In genomic region chr9:101740949-101741605, GRCm38 (mm10) we compare ENCODE assay signal across 18 mouse cellular contexts.
DNase-seq lines count a peak whose midpoint lies in the region; ATAC-seq and TF ChIP-seq lines count a peak whose summit lies in the region.
"Had no signal": no experiment of that assay in that cellular context is flagged by ENCODE, and none has a peak within 500 bp of the region (broad histone marks: within the 10 kb centered on the region; RNA-seq: fewer than 3 reads in every experiment).

No protein-coding gene starts in this region.

- no peak for ATAC-seq in kidney, postnatal 0 days (replicated peaks; ENCODE audit: low FRiP score, low read depth)
- no peak for ATAC-seq in midbrain, embryonic 13.5 days
- no peak for ATAC-seq in midbrain, embryonic 16.5 days
- ATAC-seq in limb, embryonic 11.5 days (ENCODE audit: insufficient number of reproducible peaks, low FRiP score, low TSS enrichment, low read depth) = no peak
- ATAC-seq: CD4-positive, CD25-positive, alpha-beta regulatory T cell, adult 4 months; forebrain, embryonic 16.5 days had no signal

- no peak overlapping the region for H3K4me2 ChIP-seq in kidney, postnatal 0 days (ENCODE audit: low read length)
- no peak overlapping the region for H3K4me2 ChIP-seq in midbrain, embryonic 13.5 days (replicated peaks)
- no peak overlapping the region for H3K4me2 ChIP-seq in midbrain, embryonic 16.5 days (ENCODE audit: low read length)
- no peak overlapping the region for H3K4me2 ChIP-seq in limb, embryonic 11.5 days (ENCODE audit: low read depth, severe bottlenecking)
- H3K4me2 ChIP-seq: embryonic facial prominence, embryonic 13.5 days; heart, embryonic 13.5 days; limb, embryonic 15.5 days had no signal

- TF ChIP-seq CTCF in kidney, postnatal 0 days (IDR thresholded peaks at IDR 0.05; ENCODE audit: low read depth) = no peak

- no peaks in the 10 kb centered on the region for H3K36me3 ChIP-seq in kidney, postnatal 0 days (ENCODE audit: insufficient read depth, low read length)
- no peaks in the 10 kb centered on the region for H3K36me3 ChIP-seq in midbrain, embryonic 13.5 days
- no peaks in the 10 kb centered on the region for H3K36me3 ChIP-seq in midbrain, embryonic 16.5 days (ENCODE audit: control insufficient read depth, insufficient read depth, low read length)
- no peaks in the 10 kb centered on the region for H3K36me3 ChIP-seq in limb, embryonic 11.5 days (ENCODE audit: control insufficient read depth, insufficient read depth, low read length)
- H3K36me3 ChIP-seq: embryonic facial prominence, embryonic 13.5 days; G1E; heart, embryonic 13.5 days; limb, embryonic 15.5 days had no signal

- no peaks in the 10 kb centered on the region for H3K4me1 ChIP-seq in kidney, postnatal 0 days (replicated peaks; ENCODE audit: insufficient read depth, low read length)
- H3K4me1 ChIP-seq in midbrain, embryonic 13.5 days (replicated peaks) = peaks cover 5% of the 10 kb centered on the region; the same call in 1 of the 2 replicates
- 0 out of 2 replicates have a peak, but pooled peaks cover 3% of the 10 kb centered on the region for H3K4me1 ChIP-seq in midbrain, embryonic 16.5 days (ENCODE audit: control insufficient read depth, insufficient read depth, low read length)
- H3K4me1 ChIP-seq in limb, embryonic 11.5 days (ENCODE audit: control insufficient read depth, insufficient read depth, low read length) = no peaks in the 10 kb centered on the region
- H3K4me1 ChIP-seq: limb, embryonic 15.5 days; megakaryocyte, embryonic 14.5 days had no signal

- H3K27me3 ChIP-seq in kidney, postnatal 0 days (ENCODE audit: insufficient read depth, low read length) = no peaks in the 10 kb centered on the region
- no peaks in the 10 kb centered on the region for H3K27me3 ChIP-seq in midbrain, embryonic 13.5 days
- no peaks in the 10 kb centered on the region for H3K27me3 ChIP-seq in midbrain, embryonic 16.5 days (ENCODE audit: control insufficient read depth, insufficient read depth, low read depth, low read length)
- H3K27me3 ChIP-seq in limb, embryonic 11.5 days (ENCODE audit: control insufficient read depth, insufficient read depth, low read length) = no peaks in the 10 kb centered on the region
- H3K27me3 ChIP-seq: embryonic facial prominence, embryonic 13.5 days; limb, embryonic 15.5 days; megakaryocyte, embryonic 14.5 days had no signal

- H3K4me3 ChIP-seq in kidney, postnatal 0 days (replicated peaks; ENCODE audit: low read depth, low read length) = no peak overlapping the region
- no peak overlapping the region for H3K4me3 ChIP-seq in midbrain, embryonic 13.5 days (replicated peaks)
- no peak overlapping the region for H3K4me3 ChIP-seq in midbrain, embryonic 16.5 days (ENCODE audit: low read depth, low read length)
- no peak overlapping the region for H3K4me3 ChIP-seq in limb, embryonic 11.5 days (ENCODE audit: low read depth, low read length)
- H3K4me3 ChIP-seq: embryonic facial prominence, embryonic 13.5 days; heart, embryonic 13.5 days; limb, embryonic 15.5 days; megakaryocyte, embryonic 14.5 days had no signal

- 34% methylated on average over 10 of the region's 10 CpGs for WGBS in kidney, postnatal 0 days
- 59% methylated on average over 10 of the region's 10 CpGs for WGBS in midbrain, embryonic 13.5 days
- WGBS in midbrain, embryonic 16.5 days = 56% methylated on average over 10 of the region's 10 CpGs
- WGBS in limb, embryonic 11.5 days = 43% methylated on average over 10 of the region's 10 CpGs

- H3K27ac ChIP-seq in kidney, postnatal 0 days = no peak overlapping the region
- 0 out of 2 replicates have a peak overlapping the region, but pooled peaks have one; percentile 2 for H3K27ac ChIP-seq in midbrain, embryonic 13.5 days
- H3K27ac ChIP-seq in midbrain, embryonic 16.5 days (ENCODE audit: low read length) = no peak overlapping the region
- no peak overlapping the region for H3K27ac ChIP-seq in limb, embryonic 11.5 days (replicated peaks; ENCODE audit: low read depth, low read length)
- H3K27ac ChIP-seq: embryonic facial prominence, embryonic 13.5 days; heart, embryonic 13.5 days; limb, embryonic 15.5 days had no signal

- peak; percentile 13 for DNase-seq in adrenal gland, postnatal 14 days
- no peak for DNase-seq in adrenal gland, postnatal 4 days (ENCODE audit: low spot score in 2 of 2)
- DNase-seq in kidney, postnatal 0 days (ENCODE audit: low spot score) = peak; percentile 61
- no peak for DNase-seq in kidney, adult 9 months
- DNase-seq in limb, embryonic 11.5 days (ENCODE audit: low spot score) = peak; percentile 42
- no peak for DNase-seq in layer of hippocampus, adult 18-20 months (ENCODE audit: low spot score in 2 of 2)
- DNase-seq: cerebellum, postnatal 25 days; heart, postnatal 4 days; right cerebral cortex, postnatal 4 days had no signal

- H3K9me3 ChIP-seq in kidney, postnatal 0 days (replicated peaks; ENCODE audit: low read length) = no peaks in the 10 kb centered on the region
- H3K9me3 ChIP-seq in midbrain, embryonic 13.5 days = no peaks in the 10 kb centered on the region
- H3K9me3 ChIP-seq in midbrain, embryonic 16.5 days (replicated peaks; ENCODE audit: control insufficient read depth, low read length, poor library complexity, severe bottlenecking) = no peaks in the 10 kb centered on the region
- H3K9me3 ChIP-seq in limb, embryonic 11.5 days (ENCODE audit: control insufficient read depth, low read length) = no peaks in the 10 kb centered on the region
- H3K9me3 ChIP-seq: embryonic facial prominence, embryonic 13.5 days; heart, embryonic 13.5 days; limb, embryonic 15.5 days had no signal

- H3K9ac ChIP-seq in kidney, postnatal 0 days (ENCODE audit: low read depth, low read length) = no peak overlapping the region
- H3K9ac ChIP-seq in midbrain, embryonic 13.5 days (replicated peaks) = no peak overlapping the region
- H3K9ac ChIP-seq in midbrain, embryonic 16.5 days (ENCODE audit: low read depth, low read length) = no peak overlapping the region
- no peak overlapping the region for H3K9ac ChIP-seq in limb, embryonic 11.5 days (ENCODE audit: low read length)
- H3K9ac ChIP-seq: embryonic facial prominence, embryonic 13.5 days; heart, embryonic 13.5 days; limb, embryonic 15.5 days had no signal

Comparison
In these comparisons a context has a peak if more than half of its experiments do, and no peak if none do; other contexts are left out.
1. DNase-seq: peak in adrenal gland, postnatal 14 days (single experiment), kidney, postnatal 0 days (single experiment) and limb, embryonic 11.5 days (single experiment); none in adrenal gland, postnatal 4 days (0 of 2), kidney, adult 9 months (single experiment) and layer of hippocampus, adult 18-20 months (0 of 2).